Mouse (Mus musculus) E14TG2a.4 (cell line): ENCODE data around the gene Aifm1.

ENCODE experiments used
- CTCF ChIP-seq: conservative IDR thresholded peaks from 2 replicates; pipeline ENCODE4 v1.5.1; 2014; ENCODE audit warnings: low read length
- POU5F1 ChIP-seq: IDR thresholded peaks from 2 replicates; pipeline ENCODE4 v1.6.1; 2014; ENCODE audit warnings: low read length, borderline replicate concordance

- TF ChIP-seq CTCF: no peak
- no peak for TF ChIP-seq POU5F1
These were observed 79.1 kb downstream of the Aifm1 start for GRCm38 (mm10) chrX:48434251-48434650.
